ENCODE assay signal across 16 mouse cellular contexts in the genomic region with DNA sequence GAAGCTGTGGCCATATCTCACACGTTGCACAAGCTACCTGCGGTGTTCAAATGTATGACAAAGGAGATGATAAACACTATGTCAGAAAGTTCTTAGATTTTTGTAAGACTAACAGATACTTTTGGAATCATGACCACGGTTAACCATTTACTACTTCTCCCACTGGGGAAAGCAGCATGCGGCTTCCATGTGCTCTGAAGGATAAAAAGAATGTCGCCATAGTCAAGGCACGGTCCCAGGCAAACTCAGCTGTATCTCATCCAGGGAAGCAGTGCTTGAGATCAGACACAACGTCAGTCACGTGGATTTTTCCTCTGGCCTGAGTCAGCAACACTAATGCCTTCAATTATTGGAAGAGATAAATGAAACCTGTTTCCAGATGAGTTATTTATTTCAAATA. TPM values are rescaled to one million over a fixed set of nuclear protein-coding genes. Genes with fewer than 3 reads are reported as not detected.
DNase-seq lines count a peak whose midpoint lies in the region.
"Had no signal": no experiment of that assay in that cellular context is flagged by ENCODE, and none has a peak within 500 bp of the region (broad histone marks: within the 10 kb centered on the region; RNA-seq: fewer than 3 reads in every experiment).

No protein-coding gene starts in this region.

- peak; percentile 50 to 58 for DNase-seq in kidney, adult 8-10 months
- no peak for DNase-seq in kidney, postnatal 4 days
- DNase-seq in kidney, adult 9 months = peak; percentile 76
- DNase-seq in kidney, postnatal 25 days = peak; percentile 36 to 51
- DNase-seq in thymus, postnatal 4 days = no peak
- DNase-seq in left cerebral cortex, adult 8-10 months (ENCODE audit: low spot score in 2 of 2) = no peak
- DNase-seq: adrenal gland, adult 8-10 months; adrenal gland, postnatal 36 days; cerebellum, adult 11 months; cerebellum, adult 8-10 months; cerebellum, postnatal 25 days; gastrocnemius, postnatal 36 days; heart, adult 18-20 months; heart, postnatal 10 days; heart, postnatal 4 days had no signal

RNA-seq across cellular contexts. Expression of a gene that starts 9.7 kb away (rescaled TPM):
- total RNA-seq in left cerebral cortex, adult 8-10 months (2022) = not detected
- total RNA-seq: ES-E14; gastrocnemius, postnatal 36 days; heart, postnatal 4 days had no signal

Comparison
In these comparisons a context has a peak if more than half of its experiments do, and no peak if none do; other contexts are left out.
1. DNase-seq: peak in kidney, adult 8-10 months (2 of 2), kidney, adult 9 months (single experiment) and kidney, postnatal 25 days (2 of 2); none in kidney, postnatal 4 days (0 of 2), thymus, postnatal 4 days (single experiment) and left cerebral cortex, adult 8-10 months (0 of 2).